ENCODE assay signal across 31 mouse cellular contexts in genomic region chr1:153953797-153954196, GRCm38 (mm10). TPM values are rescaled to one million over a fixed set of nuclear protein-coding genes. Genes with fewer than 3 reads are reported as not detected.
DNase-seq lines count a peak whose midpoint lies in the region; ATAC-seq and TF ChIP-seq lines count a peak whose summit lies in the region.
"Had no signal": no experiment of that assay in that cellular context is flagged by ENCODE, and none has a peak within 500 bp of the region (broad histone marks: within the 10 kb centered on the region; RNA-seq: fewer than 3 reads in every experiment).

No protein-coding gene starts in this region.

- no peak overlapping the region for H3K27ac ChIP-seq in heart, adult 2 months
- H3K27ac ChIP-seq in lung, postnatal 0 days (ENCODE audit: low read length) = no peak overlapping the region
- no peak overlapping the region for H3K27ac ChIP-seq in gastrocnemius, adult 2 months
- H3K27ac ChIP-seq: embryonic facial prominence, embryonic 13.5 days; kidney, embryonic 15.5 days; limb, embryonic 12.5 days; liver, embryonic 14.5 days; lung, embryonic 15.5 days; midbrain, embryonic 12.5 days; neural tube, embryonic 12.5 days; stomach, postnatal 0 days had no signal

- H3K4me1 ChIP-seq in heart, adult 2 months (ENCODE audit: control insufficient read depth, insufficient read depth, low read length) = no peaks in the 10 kb centered on the region
- H3K4me1 ChIP-seq in lung, postnatal 0 days (ENCODE audit: insufficient read depth, low read depth, low read length) = no peaks in the 10 kb centered on the region
- H3K4me1 ChIP-seq: heart, embryonic 12.5 days; kidney, embryonic 15.5 days; limb, embryonic 12.5 days; lung, embryonic 15.5 days; neural tube, embryonic 12.5 days had no signal

- TF ChIP-seq EP300 in heart, adult 2 months (IDR thresholded peaks at IDR 0.05; ENCODE audit: insufficient read depth, low read depth, low read length) = no peak
- TF ChIP-seq EP300 in lung, postnatal 0 days (IDR thresholded peaks at IDR 0.05) = no peak

- DNase-seq in heart, adult 11 months = peak; percentile 84
- DNase-seq in heart, adult 2 months = no peak
- DNase-seq in lung, postnatal 0 days (ENCODE audit: low spot score) = no peak
- no peak for DNase-seq in lung, postnatal 10 days
- peak; percentile 20 for DNase-seq in ZHBTc4 (ENCODE audit: low read depth, low spot score)
- DNase-seq in gastrocnemius, adult 2 months = no peak
- DNase-seq: adrenal gland, adult 8-10 months; cerebellum, adult 18-20 months; cerebellum, postnatal 25 days; embryo, embryonic 11 days; heart, postnatal 10 days; kidney, postnatal 36 days; thymus, adult 2 months; thymus, postnatal 4 days had no signal

- H3K36me3 ChIP-seq in heart, adult 2 months (ENCODE audit: control insufficient read depth, insufficient read depth, low read length) = no peaks in the 10 kb centered on the region
- H3K36me3 ChIP-seq in lung, postnatal 0 days (ENCODE audit: insufficient read depth, low read length) = no peaks in the 10 kb centered on the region
- H3K36me3 ChIP-seq: embryonic facial prominence, embryonic 13.5 days; G1E; heart, embryonic 12.5 days; kidney, embryonic 15.5 days; limb, embryonic 12.5 days; lung, embryonic 15.5 days; midbrain, embryonic 12.5 days; neural tube, embryonic 12.5 days had no signal

- no peaks in the 10 kb centered on the region for H3K79me2 ChIP-seq in heart, adult 2 months (replicated peaks; ENCODE audit: control insufficient read depth, insufficient read depth, low read length)

- H3K4me2 ChIP-seq in lung, postnatal 0 days (replicated peaks; ENCODE audit: low read depth, low read length) = no peak overlapping the region
- H3K4me2 ChIP-seq: embryonic facial prominence, embryonic 13.5 days; heart, embryonic 12.5 days; kidney, embryonic 15.5 days; limb, embryonic 12.5 days; lung, embryonic 15.5 days; midbrain, embryonic 12.5 days; neural tube, embryonic 12.5 days had no signal

- no peaks in the 10 kb centered on the region for H3K9me3 ChIP-seq in lung, postnatal 0 days (ENCODE audit: low read length)
- H3K9me3 ChIP-seq: embryonic facial prominence, embryonic 13.5 days; G1E; heart, embryonic 12.5 days; kidney, embryonic 15.5 days; limb, embryonic 12.5 days; lung, embryonic 15.5 days; midbrain, embryonic 12.5 days; neural tube, embryonic 12.5 days had no signal

- no peak for TF ChIP-seq CTCF in heart, adult 2 months (IDR thresholded peaks at IDR 0.05)
- no peak for TF ChIP-seq CTCF in lung, postnatal 0 days (IDR thresholded peaks at IDR 0.05)
- no peak for TF ChIP-seq CTCF in gastrocnemius, adult 2 months (IDR thresholded peaks at IDR 0.05)

- no peak overlapping the region for H3K9ac ChIP-seq in heart, adult 2 months (ENCODE audit: low read depth, low read length)
- no peak overlapping the region for H3K9ac ChIP-seq in lung, postnatal 0 days (replicated peaks; ENCODE audit: low read depth)
- H3K9ac ChIP-seq: embryonic facial prominence, embryonic 13.5 days; heart, embryonic 12.5 days; kidney, embryonic 15.5 days; limb, embryonic 12.5 days; liver, embryonic 14.5 days; lung, embryonic 15.5 days; midbrain, embryonic 12.5 days; neural tube, embryonic 12.5 days had no signal

- H3K4me3 ChIP-seq in heart, adult 2 months = no peak overlapping the region
- no peak overlapping the region for H3K4me3 ChIP-seq in lung, postnatal 0 days (ENCODE audit: low read depth, low read length)
- no peak overlapping the region for H3K4me3 ChIP-seq in gastrocnemius, adult 2 months
- H3K4me3 ChIP-seq: embryonic facial prominence, embryonic 13.5 days; erythroblast, embryonic 14.5 days; heart, embryonic 12.5 days; kidney, embryonic 15.5 days; limb, embryonic 12.5 days; lung, embryonic 15.5 days; midbrain, embryonic 12.5 days; neural tube, embryonic 12.5 days had no signal

- ATAC-seq in lung, postnatal 0 days = peak; percentile 11; the same call in 1 of the 2 replicates
- peak; percentile 62 for ATAC-seq in megakaryocyte, adult 5-6 weeks (ENCODE audit: poor library complexity, severe bottlenecking)
- no peak; the same call in 1 of the 2 replicates for ATAC-seq in erythroid progenitor cell, adult 5-6 weeks (replicated peaks; ENCODE audit: low FRiP score, poor library complexity, severe bottlenecking)
- ATAC-seq: activated CD4-positive, CD25-positive, alpha-beta regulatory T cell, adult 4 months; forebrain, embryonic 16.5 days; intestine, postnatal 0 days; Patski had no signal

- 80% methylated on average over 6 of the region's 6 CpGs for WGBS in heart, adult 2 months
- 64% methylated on average over 6 of the region's 6 CpGs for WGBS in lung, postnatal 0 days

- no peak for TF ChIP-seq POLR2A in heart, adult 2 months (IDR thresholded peaks at IDR 0.05; ENCODE audit: insufficient read depth, low read depth, low read length)

- intact Hi-C loops in heart, adult 2 months (cut with DNase I) = no loop called here
- intact Hi-C loops in gastrocnemius, adult 2 months (cut with DNase I) = no loop called here

- H3K27me3 ChIP-seq in heart, adult 2 months (ENCODE audit: control insufficient read depth, insufficient read depth, low read length) = no peaks in the 10 kb centered on the region
- no peaks in the 10 kb centered on the region for H3K27me3 ChIP-seq in lung, postnatal 0 days (replicated peaks; ENCODE audit: insufficient read depth, low read length)
- H3K27me3 ChIP-seq: embryonic facial prominence, embryonic 13.5 days; heart, embryonic 12.5 days; kidney, embryonic 15.5 days; limb, embryonic 12.5 days; lung, embryonic 15.5 days; midbrain, embryonic 12.5 days; neural tube, embryonic 12.5 days had no signal

RNA-seq across cellular contexts. Expression of gene Teddm2, which starts 53.8 kb away (rescaled TPM):
- total RNA-seq in heart, adult 2 months (2021) = under 1 TPM; 0.91 TPM
- 0.49 and 1.00 TPM in 2 replicates for polyA plus RNA-seq in heart, adult 2 months (2012; rRNA removed)
- 0.62 and 0.98 TPM in 2 replicates for polyA plus RNA-seq in lung, postnatal 0 days (2015; fragmentation: Nextera tagmentation; extraction: Ambion mirVana)
- 0.55 and 0.56 TPM in 2 replicates for total RNA-seq in megakaryocyte, adult 5-6 weeks (2015)
- 0.04 and 0.41 TPM in 2 replicates for total RNA-seq in megakaryocyte, adult 5-6 weeks (2017)
- 0.72 TPM in 1 of 2 replicates, not detected in the other for total RNA-seq in erythroid progenitor cell, adult 5-6 weeks (2015; ENCODE audit: low replicate concordance)
- total RNA-seq in erythroid progenitor cell, adult 5-6 weeks (2017; ENCODE audit: low replicate concordance) = 0.61 and 1.9 TPM in 2 replicates
- 1 to 10 TPM; 1.6 to 4.4 TPM for total RNA-seq in gastrocnemius, adult 2 months (2021)

RNA-seq across cellular contexts. Expression of gene Glul, which starts 54.1 kb away (rescaled TPM):
- total RNA-seq in heart, adult 2 months (2021) = 100 to 1,000 TPM; 406 to 679 TPM
- polyA plus RNA-seq in heart, adult 2 months (2012; rRNA removed) = 344 and 559 TPM in 2 replicates
- polyA plus RNA-seq in lung, postnatal 0 days (2015; fragmentation: Nextera tagmentation; extraction: Ambion mirVana) = 179 and 283 TPM in 2 replicates
- total RNA-seq in megakaryocyte, adult 5-6 weeks (2015) = 58.1 and 63.4 TPM in 2 replicates
- 79.0 and 91.0 TPM in 2 replicates for total RNA-seq in megakaryocyte, adult 5-6 weeks (2017)
- total RNA-seq in erythroid progenitor cell, adult 5-6 weeks (2015; ENCODE audit: low replicate concordance) = 72.9 and 80.7 TPM in 2 replicates
- total RNA-seq in erythroid progenitor cell, adult 5-6 weeks (2017; ENCODE audit: low replicate concordance) = 123 and 127 TPM in 2 replicates
- total RNA-seq in gastrocnemius, adult 2 months (2021) = 100 to 1,000 TPM; 501 to 689 TPM

Comparison
In these comparisons a context has a peak if more than half of its experiments do, and no peak if none do; other contexts are left out.
1. DNase-seq: peak in heart, adult 11 months (single experiment) and ZHBTc4 (single experiment); none in heart, adult 2 months (0 of 2), lung, postnatal 0 days (single experiment), lung, postnatal 10 days (single experiment) and gastrocnemius, adult 2 months (single experiment).